Mouse (Mus musculus) Patski (cell line): ENCODE results near the gene Meis2. TPM values are rescaled to one million over a fixed set of nuclear protein-coding genes. Genes with fewer than 3 reads are reported as not detected.

Experiments
- ATAC-seq: fragments of 100-300 bp; one replicate; pipeline ENCODE4 v1.8.0; 2021
- CTCF ChIA-PET: fragments of 350-600 bp; sonication (Branson Sonifier 250); formaldehyde crosslinking; loops from one replicate; lab custom pipeline; 2022; ENCODE audit warnings: inconsistent platforms; lab: Charles Lee
- POLR2A ChIA-PET: fragments of 350-600 bp; sonication (Branson Sonifier 250); formaldehyde crosslinking; loops from one replicate; lab custom pipeline; 2022; ENCODE audit warnings: antibody characterized with exemption, inconsistent platforms; lab: Charles Lee
- DNase-seq: peaks from one replicate; pipeline ENCODE4 v3.0.0-alpha.2; 2011; ENCODE audit warnings: low read depth, low spot score
- H3K27me3 ChIP-seq: fragments of 371-371 bp; one replicate; pipeline ENCODE4 v1.5.1; 2021
- CTCF ChIP-seq: fragments of 100-300 bp; IDR thresholded peaks from one replicate; pipeline ENCODE4 v1.5.1; 2021
- in situ Hi-C: fragments of 300-500 bp; cut with MboI; formaldehyde crosslinking; loops from 3 replicates; pipeline ENCODE4 v1.11.1; 2018; ENCODE audit warnings: low pct_unique_long_range_greater_than_20kb, mixed read lengths
- polyA plus RNA-seq: library from polyadenylated mRNA; unstranded; gene quantifications from one replicate; pipeline ENCODE4 v1.2.3, GENCODE M21; 2021

The Meis2 gene
- polyA plus RNA-seq, 1 experiment from 2014 or later, result 52.9 TPM

- ATAC-seq, result no peak
- H3K27me3 ChIP-seq, result no peaks in the 10 kb centered on the region
Measured at GRCm38 (mm10) chr2:115854828-115855311, 210.8 kb downstream of the Meis2 start.

GRCm38 (mm10) chr2:115854007-115854827 lies 211.4 kb downstream of the Meis2 start:
- ATAC-seq (no peak), DNase-seq (no peak)
- no peak for TF ChIP-seq CTCF
- in situ Hi-C loops, result loop anchor here (10.0 to 25.0 kb wide), 2 partner anchors 211 to 1417 kb away; partner anchors contain the start of gene Meis2
- CTCF ChIA-PET, result no interaction called here
- POLR2A ChIA-PET, result no interaction called here
- no peaks in the 10 kb centered on the region for H3K27me3 ChIP-seq

More at GRCm38 (mm10) chr2:115854828-115855311, 210.8 kb downstream of the Meis2 start:
- no peak for DNase-seq
- POLR2A ChIA-PET, result no interaction called here
- CTCF ChIA-PET, result no interaction called here
- in situ Hi-C loops, result loop anchor here (5.0 to 25.0 kb wide), 4 partner anchors 210 to 1418 kb away; partner anchors contain the start of gene Meis2
- TF ChIP-seq CTCF, result no peak

GRCm38 (mm10) chr2:115853221-115853620 lies 212.4 kb downstream of the Meis2 start:
- DNase-seq, result no peak

GRCm38 (mm10) chr2:115852615-115853014 lies 213.0 kb downstream of the Meis2 start:
- no peak for TF ChIP-seq CTCF
- no peaks in the 10 kb centered on the region for H3K27me3 ChIP-seq
- DNase-seq (no peak), ATAC-seq (no peak)
- POLR2A ChIA-PET, result interaction anchor here (1.1 kb wide), 1 partner anchor 86 kb away, joined by 3 read pairs; no protein-coding TSS in a partner anchor
- in situ Hi-C loops, result loop anchor here (10.0 to 25.0 kb wide), 2 partner anchors 212 to 1415 kb away; partner anchors contain the start of gene Meis2
- CTCF ChIA-PET, result no interaction called here

More at GRCm38 (mm10) chr2:115853221-115853620, 212.4 kb downstream of the Meis2 start:
- ChIA-PET POLR2A (interaction anchor here (0.7 kb wide), 1 partner anchor 31 kb away, joined by 4 read pairs; no protein-coding TSS in a partner anchor), CTCF (no interaction called here)
- in situ Hi-C loops, result loop anchor here (10.0 to 25.0 kb wide), 2 partner anchors 212 to 1416 kb away; partner anchors contain the start of gene Meis2
- TF ChIP-seq CTCF, result no peak
- no peak for ATAC-seq
- H3K27me3 ChIP-seq, result no peaks in the 10 kb centered on the region

GRCm38 (mm10) chr2:115852109-115852508 lies 213.5 kb downstream of the Meis2 start:
- ATAC-seq, result no peak
- POLR2A ChIA-PET, result interaction anchor here (1.1 kb wide), 1 partner anchor 86 kb away, joined by 3 read pairs; no protein-coding TSS in a partner anchor

GRCm38 (mm10) chr2:115850961-115851360 lies 214.7 kb downstream of the Meis2 start:
- CTCF ChIA-PET, result interaction anchor here (0.8 to 1.4 kb wide), 2 partner anchors 8 to 11 kb away, joined by 3 read pairs; no protein-coding TSS in a partner anchor
- POLR2A ChIA-PET, result no interaction called here
- TF ChIP-seq CTCF, result no peak
- ATAC-seq (no peak), DNase-seq (no peak)
- no peaks in the 10 kb centered on the region for H3K27me3 ChIP-seq
- in situ Hi-C loops, result loop anchor here (10.0 to 25.0 kb wide), 2 partner anchors 214 to 1414 kb away; partner anchors contain the start of gene Meis2

More at GRCm38 (mm10) chr2:115852109-115852508, 213.5 kb downstream of the Meis2 start:
- no peak for TF ChIP-seq CTCF
- in situ Hi-C loops, result loop anchor here (10.0 to 25.0 kb wide), 2 partner anchors 213 to 1415 kb away; partner anchors contain the start of gene Meis2
- H3K27me3 ChIP-seq, result no peaks in the 10 kb centered on the region
- no peak for DNase-seq
- CTCF ChIA-PET, result interaction anchor here (1.0 kb wide), 1 partner anchor 267 kb away, joined by 3 read pairs; no protein-coding TSS in a partner anchor

- H3K27me3 ChIP-seq, result no peaks in the 10 kb centered on the region
- ATAC-seq (no peak), DNase-seq (no peak)
- POLR2A ChIA-PET, result interaction anchor here (0.9 kb wide), 1 partner anchor 32 kb away, joined by 4 read pairs; no protein-coding TSS in a partner anchor
- CTCF ChIA-PET, result interaction anchor here (0.9 to 1.1 kb wide), 2 partner anchors 8 to 13 kb away, joined by 3 read pairs; no protein-coding TSS in a partner anchor
- TF ChIP-seq CTCF, result no peak
- in situ Hi-C loops, result loop anchor here (25.0 kb wide), 1 partner anchor 1581 kb away; no protein-coding TSS in a partner anchor
Measured at GRCm38 (mm10) chr2:115842821-115843220, 222.8 kb downstream of the Meis2 start.

GRCm38 (mm10) chr2:115836034-115836433 lies 229.6 kb downstream of the Meis2 start:
- no peak for DNase-seq
- no peaks in the 10 kb centered on the region for H3K27me3 ChIP-seq
- no peak for TF ChIP-seq CTCF
- ChIA-PET CTCF (no interaction called here), POLR2A (no interaction called here)
- ATAC-seq, result no peak
- in situ Hi-C loops, result loop anchor here (25.0 kb wide), 1 partner anchor 1574 kb away; no protein-coding TSS in a partner anchor

- H3K27me3 ChIP-seq, result no peaks in the 10 kb centered on the region
- in situ Hi-C loops, result no loop called here
- TF ChIP-seq CTCF, result no peak
- CTCF ChIA-PET, result no interaction called here
- POLR2A ChIA-PET, result interaction anchor here (0.5 kb wide), 1 partner anchor 31 kb away, joined by 4 read pairs; no protein-coding TSS in a partner anchor
- DNase-seq (no peak), ATAC-seq (no peak)
Measured at GRCm38 (mm10) chr2:115822361-115822760, 243.3 kb downstream of the Meis2 start.

- CTCF ChIA-PET, result interaction anchor here (0.9 kb wide), 1 partner anchor 10 kb away, joined by 3 read pairs; no protein-coding TSS in a partner anchor
- POLR2A ChIA-PET, result no interaction called here
- in situ Hi-C loops, result no loop called here
- ATAC-seq (no peak), DNase-seq (no peak)
- H3K27me3 ChIP-seq, result no peaks in the 10 kb centered on the region
- no peak for TF ChIP-seq CTCF
Measured at GRCm38 (mm10) chr2:115817959-115818358, 247.7 kb downstream of the Meis2 start.
